Mouse (Mus musculus) CH12.LX (cell line): ENCODE results near the gene Clcn2. TPM values are rescaled to one million over a fixed set of nuclear protein-coding genes. Genes with fewer than 3 reads are reported as not detected.

Experiments
- DNase-seq: peaks from one replicate; pipeline ENCODE4 v3.0.0-alpha.2; 2013; ENCODE audit errors: extremely low read depth
- H3K27ac ChIP-seq: 2 replicates; pipeline ENCODE4 v1.5.1; 2012; ENCODE audit warnings: low read depth, mild to moderate bottlenecking, control low read depth, moderate library complexity; ENCODE audit not compliant: insufficient read depth
- H3K27me3 ChIP-seq: replicated peaks from 2 replicates; pipeline ENCODE3; 2012; ENCODE audit warnings: inconsistent platforms
- H3K36me3 ChIP-seq, 2 experiments: replicated peaks in 1 of 2; 2 replicates each; pipeline versions ENCODE3 to v1.6.1; 2012; ENCODE audit warnings: inconsistent platforms in 1 of 2, low read length in 1 of 2, mild to moderate bottlenecking in 1 of 2, mixed read lengths in 1 of 2, moderate library complexity in 1 of 2; ENCODE audit not compliant: control insufficient read depth in 1 of 2, insufficient read depth in 1 of 2
- H3K4me1 ChIP-seq, 2 experiments: 2 replicates each; pipeline ENCODE4 v1.6.1; 2012; ENCODE audit warnings: inconsistent platforms in 1 of 2, moderate library complexity in 1 of 2; ENCODE audit not compliant: insufficient read depth in 2 of 2, control insufficient read depth in 1 of 2
- H3K4me2 ChIP-seq: 2 replicates; pipeline ENCODE4 v1.6.1; 2012; ENCODE audit warnings: low read depth, mild to moderate bottlenecking, control low read depth; ENCODE audit not compliant: poor library complexity, insufficient read depth, severe bottlenecking
- H3K4me3 ChIP-seq, 3 experiments: fragments of 150-350 bp in 1 of 3; sonication (generic) in 1 of 3; replicated peaks in 1 of 3; 2 replicates each; pipeline versions ENCODE3 to v1.5.1; 2011 to 2012; ENCODE audit warnings: low read depth in 2 of 3, low read length in 2 of 3, mild to moderate bottlenecking in 2 of 3, moderate library complexity in 2 of 3, control low read depth in 1 of 3, improper control_type of control experiment in 1 of 3, inconsistent platforms in 1 of 3, mixed read lengths in 1 of 3; ENCODE audit not compliant: poor library complexity in 1 of 3
- H3K79me2 ChIP-seq: replicated peaks from 2 replicates; pipeline ENCODE4 v1.6.1; 2012; ENCODE audit warnings: mild to moderate bottlenecking, moderate library complexity; ENCODE audit not compliant: control insufficient read depth, poor library complexity, insufficient read depth, severe bottlenecking; ENCODE audit errors: extremely low read depth
- H3K9ac ChIP-seq: 2 replicates; pipeline ENCODE4 v1.6.1; 2012; ENCODE audit warnings: low read depth, mild to moderate bottlenecking, control low read depth, moderate library complexity; ENCODE audit not compliant: insufficient read depth
- H3K9me3 ChIP-seq: replicated peaks from 2 replicates; pipeline ENCODE3; 2012; ENCODE audit warnings: low read length, inconsistent platforms, mixed read lengths
- BHLHE40 ChIP-seq: IDR thresholded peaks from 2 replicates; pipeline ENCODE4 v1.6.1; 2011; ENCODE audit warnings: mild to moderate bottlenecking, low read depth, low read length, improper control_type of control experiment
- CHD1 ChIP-seq: IDR thresholded peaks from 2 replicates; pipeline ENCODE4 v1.6.1; 2012; ENCODE audit warnings: low read depth, low read length, improper control_type of control experiment, inconsistent platforms
- CHD2 ChIP-seq: IDR thresholded peaks from 2 replicates; pipeline ENCODE4 v1.6.1; 2011; ENCODE audit warnings: low read length, improper control_type of control experiment
- CTCF ChIP-seq, 2 experiments: IDR thresholded peaks in 1 of 2; conservative IDR thresholded peaks in 1 of 2; 2 replicates each; pipeline ENCODE4 v1.5.1; 2011 to 2012; ENCODE audit warnings: low read depth in 2 of 2, low read length in 2 of 2, improper control_type of control experiment in 1 of 2, inconsistent platforms in 1 of 2, mild to moderate bottlenecking in 1 of 2, moderate library complexity in 1 of 2
- E2F4 ChIP-seq: IDR thresholded peaks from 2 replicates; pipeline ENCODE4 v1.6.1; 2011; ENCODE audit warnings: low read depth, low read length, improper control_type of control experiment; ENCODE audit not compliant: insufficient replicate concordance
- ELF1 ChIP-seq: IDR thresholded peaks from 2 replicates; pipeline ENCODE4 v1.6.1; 2014; ENCODE audit warnings: low read depth, mild to moderate bottlenecking, inconsistent platforms, low read length, improper control_type of control experiment
- EP300 ChIP-seq: IDR thresholded peaks from 2 replicates; pipeline ENCODE4 v1.6.1; 2011; ENCODE audit warnings: low read length, improper control_type of control experiment
- HCFC1 ChIP-seq: IDR thresholded peaks from 2 replicates; pipeline ENCODE4 v1.6.1; 2012; ENCODE audit warnings: low read depth, mild to moderate bottlenecking, inconsistent platforms, low read length, improper control_type of control experiment
- IRF4 ChIP-seq: IDR thresholded peaks from 2 replicates; pipeline ENCODE4 v1.6.1; 2014; ENCODE audit warnings: low read depth, mild to moderate bottlenecking, inconsistent platforms, low read length, improper control_type of control experiment
- JUN ChIP-seq: IDR thresholded peaks from 2 replicates; pipeline ENCODE4 v1.6.1; 2011; ENCODE audit warnings: low read depth, mild to moderate bottlenecking, low read length, improper control_type of control experiment, moderate library complexity; ENCODE audit not compliant: insufficient read depth
- KAT2A ChIP-seq: IDR thresholded peaks from 2 replicates; pipeline ENCODE4 v1.6.1; 2012; ENCODE audit warnings: low read length, improper control_type of control experiment, inconsistent platforms; ENCODE audit not compliant: insufficient replicate concordance
- MEF2A ChIP-seq: IDR thresholded peaks from 2 replicates; pipeline ENCODE4 v1.6.1; 2014; ENCODE audit warnings: low read depth, mild to moderate bottlenecking, inconsistent platforms, low read length, improper control_type of control experiment, borderline replicate concordance
- MXI1 ChIP-seq: IDR thresholded peaks from 2 replicates; pipeline ENCODE4 v1.6.1; 2011; ENCODE audit warnings: mild to moderate bottlenecking, low read depth, low read length, improper control_type of control experiment
- MYC ChIP-seq: IDR thresholded peaks from 2 replicates; pipeline ENCODE4 v1.6.1; 2011; ENCODE audit warnings: low read depth, mild to moderate bottlenecking, improper control_type of control experiment, low read length
- NELFE ChIP-seq: IDR thresholded peaks from 2 replicates; pipeline ENCODE4 v1.6.1; 2011; ENCODE audit warnings: low read depth, low read length, improper control_type of control experiment
- PAX5 ChIP-seq: IDR thresholded peaks from 2 replicates; pipeline ENCODE4 v1.6.1; 2012; ENCODE audit warnings: low read length, inconsistent platforms, mixed read lengths
- POLR2A ChIP-seq: IDR thresholded peaks from 2 replicates; pipeline ENCODE4 v1.6.1; 2011; ENCODE audit warnings: low read depth, mild to moderate bottlenecking, improper control_type of control experiment, low read length
- SIN3A ChIP-seq: IDR thresholded peaks from 2 replicates; pipeline ENCODE4 v1.6.1; 2012; ENCODE audit warnings: low read length, improper control_type of control experiment, inconsistent platforms
- SMC3 ChIP-seq: IDR thresholded peaks from 2 replicates; pipeline ENCODE4 v1.6.1; 2011; ENCODE audit warnings: low read depth, low read length, improper control_type of control experiment
- TCF12 ChIP-seq: IDR thresholded peaks from 2 replicates; pipeline ENCODE4 v1.6.1; 2014; ENCODE audit warnings: low read depth, mild to moderate bottlenecking, inconsistent platforms, low read length, improper control_type of control experiment
- USF1 ChIP-seq: IDR thresholded peaks from 2 replicates; pipeline ENCODE4 v1.6.1; 2014; ENCODE audit warnings: low read depth, mild to moderate bottlenecking, inconsistent platforms, low read length, improper control_type of control experiment
- ZKSCAN1 ChIP-seq: IDR thresholded peaks from 2 replicates; pipeline ENCODE4 v1.6.1; 2012; ENCODE audit warnings: low read depth, inconsistent platforms, low read length, improper control_type of control experiment, borderline replicate concordance
- ZNF384 ChIP-seq: IDR thresholded peaks from 2 replicates; pipeline ENCODE4 v1.6.1; 2012; ENCODE audit warnings: low read depth, low read length, improper control_type of control experiment, inconsistent platforms
- dilution Hi-C: fragments of 300-500 bp; cut with MboI; formaldehyde crosslinking; loops from 2 replicates; pipeline ENCODE4 v1.14.3; 2020; ENCODE audit warnings: low sequenced_read_pairs; ENCODE audit not compliant: extremely low pct_unique_long_range_greater_than_20kb, extremely low pct_ligation_motif_present
- in situ Hi-C: fragments of 300-500 bp; cut with MboI; formaldehyde crosslinking; loops from 3 replicates; pipeline ENCODE4 v1.14.3; 2019; ENCODE audit warnings: low sequenced_read_pairs, low pct_ligation_motif_present, low pct_unique_long_range_greater_than_20kb, mixed read lengths
- polyA plus RNA-seq: library from polyadenylated mRNA; unstranded; fragments of >175 nt; gene quantifications from 2 replicates; pipeline ENCODE4 v1.2.1, GENCODE M21; 2012; ENCODE audit warnings: low read depth; ENCODE audit not compliant: insufficient read length
- total RNA-seq, 2 experiments: library from RNA; depleted of rRNA; stranded (reverse); fragments of 300-350 nt in 1 of 2; fragments of >200 nt in 1 of 2; gene quantifications; 2 replicates each; pipeline ENCODE4 v1.2.3; 2012 to 2014

Clcn2 gene
- total and polyA plus RNA-seq, 3 experiments: 1.2 to 4.5 (median 4.1) TPM

DNA sequence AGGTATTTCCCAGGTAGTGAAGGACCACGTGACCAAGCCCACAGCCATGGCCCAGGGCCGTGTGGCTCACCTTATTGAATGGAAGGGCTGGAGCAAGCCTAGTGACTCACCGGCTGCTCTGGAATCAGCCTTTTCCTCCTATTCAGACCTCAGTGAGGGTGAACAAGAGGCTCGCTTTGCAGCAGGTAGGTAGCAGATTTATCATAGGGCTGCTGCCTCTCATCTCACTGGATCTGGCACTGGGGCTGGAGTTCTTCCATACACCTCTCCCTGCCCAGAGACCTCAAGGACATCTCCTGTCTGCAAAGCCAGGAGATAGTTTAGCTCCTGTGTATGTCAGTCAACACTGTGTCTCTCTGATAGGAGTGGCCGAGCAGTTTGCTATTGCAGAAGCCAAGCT is 18.3 kb downstream of the Clcn2 start:
- no peak for TF ChIP-seq IRF4
- no peak for TF ChIP-seq TCF12
- no peak for TF ChIP-seq PAX5
- TF ChIP-seq KAT2A: no peak
- no peak for TF ChIP-seq CTCF (conservative IDR thresholded peaks at IDR 0.05 in 1 of 2, IDR thresholded peaks at IDR 0.05 in 1 of 2; ENCODE audit: low read depth in 2 of 2, low read length in 2 of 2)
- no peak for TF ChIP-seq ELF1
- no peak for TF ChIP-seq MEF2A
- TF ChIP-seq BHLHE40: no peak
- no peak for TF ChIP-seq ZKSCAN1
- TF ChIP-seq USF1: no peak
- no peak for TF ChIP-seq MYC
- no peak for TF ChIP-seq E2F4
- TF ChIP-seq CHD2: no peak
- TF ChIP-seq HCFC1: no peak
- TF ChIP-seq, all 38 proteins: peak for 0

GRCm38 (mm10) chr16:20695622-20696323 is 21.8 kb downstream of the Clcn2 start:
- dilution Hi-C loops: no loop called here

More for the DNA sequence above, 18.3 kb downstream of the Clcn2 start:
- Histone ChIP-seq H3K9ac (no peak overlapping the region), H3K4me1 (peaks cover 13 to 48% of the 10 kb centered on the region in 2 experiments), H3K79me2 (no peaks in the 10 kb centered on the region), H3K9me3 (no peaks in the 10 kb centered on the region), H3K36me3 (peaks cover 0 to 28% of the 10 kb centered on the region in 2 experiments), H3K4me3 (no peak overlapping the region), H3K4me2 (no peak overlapping the region), H3K27me3 (no peaks in the 10 kb centered on the region), H3K27ac (no peak overlapping the region)
- in situ Hi-C loops: no loop called here
- no peak for DNase-seq
- dilution Hi-C loops: no loop called here

More at GRCm38 (mm10) chr16:20695622-20696323, 21.8 kb downstream of the Clcn2 start:
- Histone ChIP-seq H3K9me3 (no peaks in the 10 kb centered on the region), H3K4me2 (no peak overlapping the region), H3K36me3 (peaks cover 17 to 56% of the 10 kb centered on the region in 2 experiments), H3K4me3 (no peak overlapping the region), H3K79me2 (no peaks in the 10 kb centered on the region), H3K27ac (no peak overlapping the region), H3K27me3 (no peaks in the 10 kb centered on the region), H3K4me1 (peaks cover 0 to 45% of the 10 kb centered on the region in 2 experiments; a peak in 2 of 4 replicates), H3K9ac (no peak overlapping the region)
- no peak for DNase-seq
- in situ Hi-C loops: no loop called here
- TF ChIP-seq POLR2A (no peak), SIN3A (no peak), CTCF (conservative IDR thresholded peaks at IDR 0.05 in 1 of 2, IDR thresholded peaks at IDR 0.05 in 1 of 2; ENCODE audit: low read depth in 2 of 2, low read length in 2 of 2) (no peak), ZKSCAN1 (no peak), SMC3 (no peak), EP300 (no peak), NELFE (no peak), CHD1 (no peak), ZNF384 (no peak), BHLHE40 (no peak), MXI1 (no peak), JUN (no peak)
